Mouse (Mus musculus) monocyte, adult 59 days (primary cell): ENCODE measurements around the gene Olfr424. TPM values are rescaled to one million over a fixed set of nuclear protein-coding genes. Genes with fewer than 3 reads are reported as not detected.

Experiments
- total RNA-seq, 2 experiments: library from RNA; stranded (reverse); gene quantifications; one replicate each; pipeline ENCODE4 v1.2.4; 2023

The Olfr424 gene
- total RNA-seq = not detected

GRCm38 (mm10) chr1:174131217-174131616, at the start of gene Olfr424:
Olfr424 (plus strand) TSS chr1:174131517.

GRCm38 (mm10) chr1:174084031-174084430, 47.3 kb upstream of the Olfr424 start, which contains the start of gene Olfr429:
Olfr429 (plus strand) TSS chr1:174084331.

GRCm38 (mm10) chr1:174096591-174096990, 34.7 kb upstream of the Olfr424 start, which contains the start of gene Olfr427:
Olfr427 (plus strand) TSS chr1:174096891.

GRCm38 (mm10) chr1:174121062-174121461, 10.3 kb upstream of the Olfr424 start, which contains the start of gene Olfr231:
Olfr231 (minus strand) TSS chr1:174121162.

GRCm38 (mm10) chr1:174155333-174155732, 24.0 kb downstream of the Olfr424 start, which contains the start of gene Olfr420:
Olfr420 (plus strand) TSS chr1:174155633.

GRCm38 (mm10) chr1:174172605-174173004, 41.3 kb downstream of the Olfr424 start, which contains the start of gene Spta1:
Spta1 (plus strand) TSS chr1:174172776.

Other genes starting within 250 kb of the Olfr424 start
- gene Ifi211, start 218.5 kb upstream of the Olfr424 start, total RNA-seq = 10 to 100 TPM; 44.9 to 61.2 TPM
- 100 to 1,000 TPM; 164 to 195 TPM for gene Mndal, start 189.0 kb upstream of the Olfr424 start, total RNA-seq
- 100 to 1,000 TPM in 1 of 2 experiments, 10 to 100 TPM in 1; 98.7 to 125 TPM for gene Ifi203, start 188.8 kb upstream of the Olfr424 start, total RNA-seq
- not detected for gene Ifi202b, start 148.8 kb upstream of the Olfr424 start, total RNA-seq
- gene Ifi205, start 99.7 kb upstream of the Olfr424 start, total RNA-seq = 10 to 100 TPM; 39.0 to 47.5 TPM
- gene Olfr433, start 90.8 kb upstream of the Olfr424 start, total RNA-seq = under 1 TPM in 1 of 2 experiments, not detected in 1; 0.39 TPM
- gene Olfr432, start 82.3 kb upstream of the Olfr424 start, total RNA-seq = not detected
- not detected for gene Olfr430, start 64.9 kb upstream of the Olfr424 start, total RNA-seq
- not detected for gene Olfr429, start 47.2 kb upstream of the Olfr424 start, total RNA-seq
- gene Olfr427, start 34.6 kb upstream of the Olfr424 start, total RNA-seq = not detected
- gene Olfr231, start 10.4 kb upstream of the Olfr424 start, total RNA-seq = not detected
- gene Olfr420, start 24.1 kb downstream of the Olfr424 start, total RNA-seq = not detected
- gene Spta1, start 41.3 kb downstream of the Olfr424 start, total RNA-seq = under 1 TPM in 1 of 2 experiments, not detected in 1; 0.13 TPM
- gene Olfr419, start 120.5 kb downstream of the Olfr424 start, total RNA-seq = not detected
- gene Mptx1, start 199.0 kb downstream of the Olfr424 start, total RNA-seq = not detected
- gene Olfr417, start 233.6 kb downstream of the Olfr424 start, total RNA-seq = not detected